Mouse (Mus musculus) thymus, postnatal 36 days (tissue): ENCODE data around the gene Epsti1.
A peak's percentile ranks its signal among the peaks of the same experiment; 100 is the strongest.
"Not testable (repeated sequence)": the region's sequence is repeated elsewhere in the genome, so short reads cannot be mapped to it uniquely, and the experiment has no call there.

Source experiments
- DNase-seq, 2 experiments: peaks; one replicate each; pipeline ENCODE4 v3.0.0; 2022; ENCODE audit warnings: mixed read lengths in 2 of 2

Epsti1 gene

GRCm38 (mm10) chr14:77904171-77904762 is at the start of gene Epsti1:
TSS of gene Epsti1 (plus strand) at chr14:77904239.
- DNase-seq, result peak; percentile 38 to 40

GRCm38 (mm10) chr14:77859894-77860293 is 44.1 kb upstream of the Epsti1 start:
- no peak for DNase-seq

- DNase-seq, result peak in 1 of 2 experiments; percentile 20
Observed at GRCm38 (mm10) chr14:77860841-77861560, 43.0 kb upstream of the Epsti1 start.

GRCm38 (mm10) chr14:77864051-77864450 is 40.0 kb upstream of the Epsti1 start:
- DNase-seq, result no peak

- no peak for DNase-seq
Observed at GRCm38 (mm10) chr14:77864510-77864909, 39.5 kb upstream of the Epsti1 start.

GRCm38 (mm10) chr14:77867601-77868000 is 36.4 kb upstream of the Epsti1 start:
- no peak for DNase-seq

- DNase-seq, result peak; percentile 18 to 25
Observed at GRCm38 (mm10) chr14:77870926-77871325, 33.1 kb upstream of the Epsti1 start.

GRCm38 (mm10) chr14:77871380-77871975 is 32.6 kb upstream of the Epsti1 start:
- DNase-seq, result no peak

- DNase-seq, result peak; percentile 87 to 88
Observed at GRCm38 (mm10) chr14:77874304-77875241, 29.5 kb upstream of the Epsti1 start, which contains the start of gene Dnajc15. TSS of gene Dnajc15 (minus strand) at chr14:77875125.

GRCm38 (mm10) chr14:77876199-77876598 is 27.8 kb upstream of the Epsti1 start:
- DNase-seq, result no peak

GRCm38 (mm10) chr14:77877876-77878275 is 26.2 kb upstream of the Epsti1 start:
- not testable (repeated sequence) for DNase-seq

- no peak for DNase-seq
Observed at GRCm38 (mm10) chr14:77881998-77882397, 22.0 kb upstream of the Epsti1 start.

- no peak for DNase-seq
Observed at GRCm38 (mm10) chr14:77882669-77883068, 21.4 kb upstream of the Epsti1 start.

- no peak for DNase-seq
Observed at GRCm38 (mm10) chr14:77886376-77886775, 17.7 kb upstream of the Epsti1 start.

- no peak for DNase-seq
Observed at GRCm38 (mm10) chr14:77886941-77887340, 17.1 kb upstream of the Epsti1 start.

- no peak for DNase-seq
Observed at GRCm38 (mm10) chr14:77889911-77890310, 14.1 kb upstream of the Epsti1 start.

GRCm38 (mm10) chr14:77895951-77896350 is 8.1 kb upstream of the Epsti1 start:
- DNase-seq, result no peak

- DNase-seq, result no peak
Observed at GRCm38 (mm10) chr14:77902541-77902940, 1.5 kb upstream of the Epsti1 start.

- no peak for DNase-seq
Observed at GRCm38 (mm10) chr14:77905466-77905865, 1.4 kb downstream of the Epsti1 start.

GRCm38 (mm10) chr14:77906586-77906985 is 2.5 kb downstream of the Epsti1 start:
- no peak for DNase-seq

- DNase-seq, result no peak
Observed at GRCm38 (mm10) chr14:77915776-77916175, 11.7 kb downstream of the Epsti1 start.

- DNase-seq, result no peak
Observed at GRCm38 (mm10) chr14:77921641-77922040, 17.6 kb downstream of the Epsti1 start.
